Mouse (Mus musculus): ENCODE measurements at regions not wholly inside any gene's neighbourhood (a gene's known extent, or its start where the extent isn't known, plus 50 kb on each side); places are given as distances from the start of the nearest gene placed in this dataset.
"Not testable (repeated sequence)": the region's sequence is repeated elsewhere in the genome, so short reads cannot be mapped to it uniquely, and the experiment has no call there.

DNA sequence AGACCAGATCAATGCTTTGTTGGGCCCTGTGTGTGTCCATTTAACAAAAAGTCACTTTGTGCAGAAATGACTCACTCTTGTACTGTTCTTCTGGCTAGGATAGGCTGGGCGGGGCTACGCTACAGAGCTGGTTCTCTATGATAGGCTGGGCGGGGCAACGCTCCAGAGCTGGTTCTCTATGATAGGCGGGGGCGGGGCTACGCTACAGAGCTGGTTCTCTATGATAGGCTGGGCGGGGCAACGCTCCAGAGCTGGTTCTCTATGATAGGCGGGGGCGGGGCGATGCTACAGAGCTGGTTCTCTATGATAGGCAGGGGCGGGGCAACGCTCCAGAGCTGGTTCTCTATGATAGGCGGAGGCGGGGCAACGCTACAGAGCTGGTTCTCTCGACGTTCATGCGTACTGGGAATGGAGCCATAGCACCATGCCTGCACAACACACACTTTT is 80.6 kb upstream of the Ipo5 start:
- H3K27me3 ChIP-seq (replicated peaks; ENCODE audit: control insufficient read depth, insufficient read depth, low read length); H3K4me2 ChIP-seq (ENCODE audit: low read depth, low read length); H3K9ac ChIP-seq (ENCODE audit: low read depth, low read length); H3K36me3 ChIP-seq (ENCODE audit: control insufficient read depth, insufficient read depth, low read length); H3K9me3 ChIP-seq (ENCODE audit: control insufficient read depth, low read length); H3K4me3 ChIP-seq (ENCODE audit: low read length); H3K27ac ChIP-seq (ENCODE audit: low read length): not testable (repeated sequence)
- ATAC-seq, result 0 out of 2 replicates have a peak, but pooled peaks have one; percentile 14
- peaks cover 13% of the 10 kb centered on the region for H3K4me1 ChIP-seq (ENCODE audit: control insufficient read depth, insufficient read depth, low read length)
- 28% methylated on average over 20 of the region's 20 CpGs for whole genome bisulfite sequencing

DNA sequence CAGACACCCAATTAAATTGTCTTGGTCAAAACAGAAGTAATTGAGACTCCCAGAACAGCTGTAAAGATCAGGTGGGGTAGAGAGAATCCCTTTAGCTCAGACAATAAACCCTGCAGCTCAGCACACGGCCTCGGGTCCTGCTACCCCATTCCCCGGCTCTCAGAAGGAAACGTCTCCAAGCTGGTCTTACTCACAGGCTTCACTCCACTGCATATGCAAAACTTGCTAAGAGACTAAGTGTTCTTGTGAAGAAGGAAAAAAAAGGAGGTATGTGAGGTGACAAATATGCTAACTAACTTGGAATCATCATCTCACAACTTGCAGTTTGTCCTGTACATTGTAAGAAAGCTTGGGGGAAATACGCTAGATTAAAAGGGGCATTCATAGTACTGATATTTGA is 79.6 kb upstream of the Ipo5 start:
- peaks cover 13% of the 10 kb centered on the region for H3K4me1 ChIP-seq (ENCODE audit: control insufficient read depth, insufficient read depth, low read length)
- H3K9ac ChIP-seq (ENCODE audit: low read depth, low read length), result no peak overlapping the region
- 54% methylated on average over 5 of the region's 5 CpGs for WGBS
- peak overlapping the region; percentile 47; the same call in 1 of the 2 replicates for H3K4me3 ChIP-seq (ENCODE audit: low read length)
- no peaks in the 10 kb centered on the region for H3K27me3 ChIP-seq (replicated peaks; ENCODE audit: control insufficient read depth, insufficient read depth, low read length)
- H3K27ac ChIP-seq (ENCODE audit: low read length), result no peak overlapping the region
- no peak for ATAC-seq
- H3K36me3 ChIP-seq (ENCODE audit: control insufficient read depth, insufficient read depth, low read length), result no peaks in the 10 kb centered on the region
- H3K4me2 ChIP-seq (ENCODE audit: low read depth, low read length), result peak overlapping the region; percentile 67; the same call in 1 of the 2 replicates
- H3K9me3 ChIP-seq (ENCODE audit: control insufficient read depth, low read length), result no peaks in the 10 kb centered on the region

DNA sequence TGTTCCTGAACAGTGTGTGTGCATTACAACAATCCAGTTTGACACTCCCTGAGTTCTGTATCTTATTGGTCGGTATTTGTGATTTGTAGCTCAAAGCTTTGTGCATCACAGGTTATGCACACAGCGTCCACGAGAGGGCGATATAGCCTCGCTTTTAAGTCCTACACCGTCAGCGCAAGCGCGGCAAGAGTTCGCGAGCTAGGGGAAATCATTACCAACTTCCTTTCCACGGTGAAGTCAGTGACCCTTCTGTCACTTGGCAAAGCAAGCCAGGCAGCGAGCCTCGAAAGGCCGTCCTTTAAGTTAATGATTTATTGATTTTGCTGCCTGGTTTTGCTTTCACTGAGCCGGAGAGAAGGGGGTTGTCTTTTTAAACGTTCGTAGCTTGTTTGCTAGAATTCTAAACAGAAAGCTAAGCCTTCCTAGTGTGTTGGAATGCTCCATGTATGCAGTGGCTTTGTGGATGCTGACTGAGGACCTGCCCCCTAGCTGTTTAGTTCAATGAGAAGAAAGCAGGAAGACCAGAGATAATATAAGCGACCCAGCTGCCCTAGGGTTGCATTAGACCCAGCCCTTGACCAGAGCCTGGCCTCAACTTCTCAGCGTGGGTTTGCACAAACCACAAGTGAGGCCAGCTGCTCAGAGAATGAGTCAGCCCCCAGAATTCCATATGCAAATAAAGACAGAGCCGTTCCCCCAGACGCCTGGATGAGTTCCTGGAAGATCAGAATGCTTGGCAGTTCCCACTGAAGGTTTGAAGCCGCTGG is 79.0 kb upstream of the Ipo5 start:
- Histone ChIP-seq H3K4me2 (ENCODE audit: low read depth, low read length) (peak overlapping the region; percentile 67), H3K4me3 (ENCODE audit: low read length) (peak overlapping the region; percentile 47), H3K4me1 (ENCODE audit: control insufficient read depth, insufficient read depth, low read length) (peaks cover 13% of the 10 kb centered on the region), H3K9me3 (ENCODE audit: control insufficient read depth, low read length) (no peaks in the 10 kb centered on the region), H3K36me3 (ENCODE audit: control insufficient read depth, insufficient read depth, low read length) (no peaks in the 10 kb centered on the region), H3K9ac (ENCODE audit: low read depth, low read length) (peak overlapping the region; percentile 64), H3K27ac (ENCODE audit: low read length) (peak overlapping the region; percentile 98), H3K27me3 (replicated peaks; ENCODE audit: control insufficient read depth, insufficient read depth, low read length) (no peaks in the 10 kb centered on the region)
- WGBS, result 1% methylated on average over 23 of the region's 23 CpGs
- ATAC-seq, result peak; percentile 97

DNA sequence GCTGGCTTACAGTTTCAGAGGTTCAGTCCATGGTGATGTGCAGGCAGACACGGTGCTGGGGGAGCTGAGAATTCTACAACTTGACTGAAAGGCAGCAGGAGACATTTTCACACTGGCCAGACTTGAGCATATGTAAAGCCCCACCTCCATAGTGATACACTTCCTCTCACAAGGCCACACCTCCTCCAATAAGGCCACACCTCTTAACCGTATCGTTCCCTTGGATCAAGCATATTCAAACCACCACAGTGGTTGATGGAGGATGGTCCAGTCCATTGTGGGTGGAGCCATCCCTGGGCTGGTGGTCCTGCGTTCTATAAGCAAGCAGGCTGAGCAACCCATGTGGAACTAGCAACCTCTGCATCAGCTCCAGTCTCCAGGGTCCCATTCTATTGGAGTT is 76.2 kb upstream of the Ipo5 start:
- ATAC-seq, result no peak
- no peak overlapping the region for H3K4me3 ChIP-seq (ENCODE audit: low read length)
- H3K9me3 ChIP-seq (ENCODE audit: control insufficient read depth, low read length), result no peaks in the 10 kb centered on the region
- 80% methylated on average over 4 of the region's 4 CpGs for WGBS
- H3K36me3 ChIP-seq (ENCODE audit: control insufficient read depth, insufficient read depth, low read length), result no peaks in the 10 kb centered on the region
- no peak overlapping the region for H3K4me2 ChIP-seq (ENCODE audit: low read depth, low read length)
- peaks cover 13% of the 10 kb centered on the region for H3K4me1 ChIP-seq (ENCODE audit: control insufficient read depth, insufficient read depth, low read length)
- no peaks in the 10 kb centered on the region for H3K27me3 ChIP-seq (replicated peaks; ENCODE audit: control insufficient read depth, insufficient read depth, low read length)
- no peak overlapping the region for H3K9ac ChIP-seq (ENCODE audit: low read depth, low read length)
- no peak overlapping the region for H3K27ac ChIP-seq (ENCODE audit: low read length)

DNA sequence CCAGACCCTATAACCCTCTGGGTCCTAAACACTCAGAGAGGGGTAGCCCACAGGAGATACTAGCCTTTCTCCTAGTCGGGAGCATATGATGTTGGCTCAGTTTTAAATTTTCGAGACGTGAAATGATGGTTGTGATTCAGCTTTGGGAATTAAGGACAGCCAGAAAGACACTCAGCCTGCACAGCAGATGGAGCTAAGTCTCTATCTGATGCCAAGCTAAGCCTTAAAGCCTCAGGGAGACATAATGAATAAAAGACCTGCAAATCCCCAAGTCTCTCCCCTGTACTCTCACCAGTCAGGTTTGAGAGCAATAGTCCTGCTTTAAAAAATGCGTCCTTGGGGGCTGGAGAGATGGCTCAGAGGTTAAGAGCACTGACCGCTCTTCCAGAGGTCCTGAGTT is 75.3 kb upstream of the Ipo5 start:
- H3K9ac ChIP-seq (ENCODE audit: low read depth, low read length), result no peak overlapping the region
- 62% methylated on average over 5 of the region's 5 CpGs for WGBS
- no peaks in the 10 kb centered on the region for H3K9me3 ChIP-seq (ENCODE audit: control insufficient read depth, low read length)
- H3K27me3 ChIP-seq (replicated peaks; ENCODE audit: control insufficient read depth, insufficient read depth, low read length), result no peaks in the 10 kb centered on the region
- ATAC-seq, result no peak
- no peaks in the 10 kb centered on the region for H3K36me3 ChIP-seq (ENCODE audit: control insufficient read depth, insufficient read depth, low read length)
- no peak overlapping the region for H3K4me3 ChIP-seq (ENCODE audit: low read length)
- H3K4me1 ChIP-seq (ENCODE audit: control insufficient read depth, insufficient read depth, low read length), result peaks cover 13% of the 10 kb centered on the region
- H3K27ac ChIP-seq (ENCODE audit: low read length), result no peak overlapping the region
- no peak overlapping the region for H3K4me2 ChIP-seq (ENCODE audit: low read depth, low read length)

DNA sequence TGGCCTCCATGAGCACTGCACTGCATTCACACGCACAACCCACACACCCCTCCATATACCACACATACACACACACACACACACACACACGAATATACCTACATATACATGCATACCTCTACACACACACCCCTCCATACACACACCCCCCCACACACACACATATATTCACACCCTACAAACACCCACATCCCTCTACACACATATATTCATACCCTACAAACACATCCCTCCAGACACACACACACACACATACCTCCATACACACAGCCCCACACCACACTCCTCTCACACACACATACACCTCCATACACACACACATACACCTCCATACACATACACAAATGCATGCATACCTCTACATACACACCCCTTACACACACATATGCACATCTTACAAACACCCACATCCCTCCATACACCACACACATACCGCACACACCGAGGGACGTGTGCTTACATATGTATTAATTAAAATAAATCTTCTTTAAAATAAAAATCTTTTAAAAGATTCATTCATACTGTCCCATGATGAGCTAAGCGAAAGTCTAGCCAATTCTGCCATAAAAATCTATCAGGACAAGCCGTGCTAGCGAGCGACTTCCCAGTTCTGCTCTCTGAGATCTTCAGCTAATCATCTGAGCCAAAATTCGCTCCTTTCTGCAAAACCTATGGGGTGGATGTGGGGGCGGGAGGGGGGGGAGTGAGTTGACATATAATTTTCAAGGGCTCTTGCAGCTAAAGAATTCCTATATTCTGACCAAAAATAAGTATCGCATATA is 74.3 kb upstream of the Ipo5 start:
- WGBS, result 84% methylated on average over 12 of the region's 12 CpGs
- Histone ChIP-seq H3K9ac (ENCODE audit: low read depth, low read length) (no peak overlapping the region), H3K27me3 (replicated peaks; ENCODE audit: control insufficient read depth, insufficient read depth, low read length) (no peaks in the 10 kb centered on the region), H3K4me3 (ENCODE audit: low read length) (no peak overlapping the region), H3K27ac (ENCODE audit: low read length) (no peak overlapping the region), H3K9me3 (ENCODE audit: control insufficient read depth, low read length) (no peaks in the 10 kb centered on the region), H3K4me1 (ENCODE audit: control insufficient read depth, insufficient read depth, low read length) (peaks cover 11% of the 10 kb centered on the region), H3K4me2 (ENCODE audit: low read depth, low read length) (no peak overlapping the region), H3K36me3 (ENCODE audit: control insufficient read depth, insufficient read depth, low read length) (no peaks in the 10 kb centered on the region)
- ATAC-seq, result no peak

DNA sequence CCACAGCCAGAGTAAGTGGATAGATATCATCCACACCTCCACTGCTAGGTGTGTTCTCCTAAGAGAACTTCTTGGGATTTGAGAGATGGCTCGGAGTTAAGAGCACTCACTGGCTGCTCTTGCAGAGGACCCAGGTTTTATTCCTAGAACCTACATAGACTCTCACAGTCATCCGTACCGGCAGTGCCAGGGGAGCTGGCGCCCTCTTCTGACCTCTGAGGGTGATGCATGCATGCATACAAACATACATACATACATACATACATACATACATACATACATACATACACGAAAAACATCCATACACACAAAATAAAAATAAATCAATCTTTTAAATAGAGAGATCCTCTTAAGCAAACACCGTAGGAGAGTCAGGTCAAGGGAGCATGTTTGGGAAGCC is 70.1 kb upstream of the Ipo5 start:
- no peak overlapping the region for H3K27ac ChIP-seq (ENCODE audit: low read length)
- no peak overlapping the region for H3K9ac ChIP-seq (ENCODE audit: low read depth, low read length)
- H3K27me3 ChIP-seq (replicated peaks; ENCODE audit: control insufficient read depth, insufficient read depth, low read length), result no peaks in the 10 kb centered on the region
- no peak overlapping the region for H3K4me3 ChIP-seq (ENCODE audit: low read length)
- WGBS, result 85% methylated on average over 6 of the region's 6 CpGs
- no peaks in the 10 kb centered on the region for H3K9me3 ChIP-seq (ENCODE audit: control insufficient read depth, low read length)
- no peaks in the 10 kb centered on the region for H3K36me3 ChIP-seq (ENCODE audit: control insufficient read depth, insufficient read depth, low read length)
- H3K4me1 ChIP-seq (ENCODE audit: control insufficient read depth, insufficient read depth, low read length), result no peaks in the 10 kb centered on the region
- ATAC-seq, result no peak
- no peak overlapping the region for H3K4me2 ChIP-seq (ENCODE audit: low read depth, low read length)

DNA sequence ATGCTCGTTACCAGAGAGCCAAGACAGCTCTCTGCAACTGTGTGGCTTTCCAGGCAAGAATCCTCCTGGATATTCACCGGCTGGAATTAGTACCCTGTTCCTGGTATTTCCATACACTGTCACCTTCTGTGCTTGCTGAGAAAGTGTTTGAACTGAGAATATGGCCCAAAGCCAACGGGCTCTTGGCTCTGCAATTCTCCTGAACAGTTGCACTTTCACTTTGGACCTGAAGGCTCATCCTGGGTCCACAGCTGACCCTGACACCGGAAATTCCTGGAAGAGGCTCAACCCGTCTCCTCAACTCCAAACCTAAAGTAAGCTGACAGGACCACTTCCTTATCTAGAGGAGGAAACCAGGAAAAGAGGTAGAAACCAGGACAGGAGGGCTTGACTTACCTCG is 69.7 kb upstream of the Ipo5 start:
- Histone ChIP-seq H3K27me3 (replicated peaks; ENCODE audit: control insufficient read depth, insufficient read depth, low read length) (no peaks in the 10 kb centered on the region), H3K4me3 (ENCODE audit: low read length) (no peak overlapping the region), H3K9ac (ENCODE audit: low read depth, low read length) (no peak overlapping the region), H3K4me1 (ENCODE audit: control insufficient read depth, insufficient read depth, low read length) (peaks cover 2% of the 10 kb centered on the region), H3K9me3 (ENCODE audit: control insufficient read depth, low read length) (no peaks in the 10 kb centered on the region), H3K36me3 (ENCODE audit: control insufficient read depth, insufficient read depth, low read length) (no peaks in the 10 kb centered on the region), H3K27ac (ENCODE audit: low read length) (no peak overlapping the region), H3K4me2 (ENCODE audit: low read depth, low read length) (no peak overlapping the region)
- WGBS, result 74% methylated on average over 6 of the region's 6 CpGs
- no peak for ATAC-seq

DNA sequence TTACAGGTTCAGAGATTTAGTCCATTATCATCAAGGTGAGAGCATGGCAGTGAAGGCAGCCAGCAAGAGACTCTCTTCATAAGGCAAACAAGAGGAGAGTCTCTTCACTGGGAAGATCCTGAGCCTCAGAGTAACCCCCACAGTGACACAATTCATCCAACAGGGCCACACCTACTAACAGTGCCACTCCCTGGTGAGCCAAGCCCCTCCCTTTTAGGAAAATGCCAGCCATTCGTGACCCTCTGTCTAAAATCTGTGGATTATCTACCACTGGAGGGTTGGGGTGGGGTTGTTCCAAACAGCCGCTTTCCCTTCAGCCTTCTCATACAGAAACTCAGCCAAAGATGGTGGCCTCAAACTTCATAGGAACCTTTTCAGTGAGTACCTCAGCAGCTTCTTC is 65.9 kb upstream of the Ipo5 start:
- Histone ChIP-seq H3K4me1 (ENCODE audit: control insufficient read depth, insufficient read depth, low read length) (peaks cover 7% of the 10 kb centered on the region), H3K36me3 (ENCODE audit: control insufficient read depth, insufficient read depth, low read length) (no peaks in the 10 kb centered on the region), H3K27ac (ENCODE audit: low read length) (no peak overlapping the region), H3K4me3 (ENCODE audit: low read length) (no peak overlapping the region), H3K9ac (ENCODE audit: low read depth, low read length) (no peak overlapping the region), H3K4me2 (ENCODE audit: low read depth, low read length) (no peak overlapping the region), H3K9me3 (ENCODE audit: control insufficient read depth, low read length) (no peaks in the 10 kb centered on the region), H3K27me3 (replicated peaks; ENCODE audit: control insufficient read depth, insufficient read depth, low read length) (no peaks in the 10 kb centered on the region)
- 88% methylated on average over 2 of the region's 2 CpGs for WGBS
- no peak for ATAC-seq

Measured in intestine, embryonic 16.5 days (tissue).